ENCODE assay signal across 17 mouse cellular contexts in the genomic region with DNA sequence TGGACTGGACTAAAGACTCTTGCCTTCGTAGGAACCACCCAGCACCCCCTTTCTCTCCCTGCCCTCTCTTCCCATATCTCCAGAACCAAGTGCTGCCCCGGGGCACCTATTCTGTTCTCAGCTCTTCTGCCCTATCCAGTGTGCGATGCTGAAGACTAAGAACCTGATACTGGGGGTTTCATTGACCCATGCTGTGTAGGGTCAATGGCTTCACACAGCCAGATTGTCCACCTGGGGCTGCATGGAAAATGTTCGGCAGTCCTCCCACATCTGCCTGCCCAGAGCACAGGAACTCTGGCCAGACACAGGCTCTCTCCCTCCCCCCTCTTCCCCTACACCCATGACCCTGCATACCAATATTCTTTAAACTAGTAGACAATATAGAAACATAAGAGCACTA.
"Had no signal": no experiment of that assay in that cellular context is flagged by ENCODE, and none has a peak within 500 bp of the region (broad histone marks: within the 10 kb centered on the region; RNA-seq: fewer than 3 reads in every experiment).

No protein-coding gene starts in this region.

- DNase-seq: lung, adult 2 months; lung, postnatal 14 days; lung, postnatal 36 days; right cerebral cortex, postnatal 14 days; thymus, adult 2 months; thymus, postnatal 25 days; thymus, postnatal 4 days had no signal

- H3K9ac ChIP-seq: lung, embryonic 15.5 days; midbrain, embryonic 13.5 days; midbrain, embryonic 15.5 days; neural tube, embryonic 12.5 days; stomach, embryonic 15.5 days had no signal

- ATAC-seq: lung, postnatal 0 days; midbrain, embryonic 13.5 days; midbrain, embryonic 15.5 days had no signal

- H3K4me1 ChIP-seq: lung, embryonic 15.5 days; megakaryocyte, embryonic 14.5 days; midbrain, embryonic 13.5 days; midbrain, embryonic 15.5 days; neural tube, embryonic 12.5 days; stomach, embryonic 15.5 days had no signal

- H3K9me3 ChIP-seq: lung, embryonic 15.5 days; midbrain, embryonic 13.5 days; midbrain, embryonic 15.5 days; neural tube, embryonic 12.5 days; stomach, embryonic 15.5 days had no signal

- H3K36me3 ChIP-seq: lung, embryonic 15.5 days; midbrain, embryonic 13.5 days; midbrain, embryonic 15.5 days; neural tube, embryonic 12.5 days; stomach, embryonic 15.5 days had no signal

- H3K27me3 ChIP-seq: lung, embryonic 15.5 days; megakaryocyte, embryonic 14.5 days; midbrain, embryonic 13.5 days; midbrain, embryonic 15.5 days; neural tube, embryonic 12.5 days; stomach, embryonic 15.5 days had no signal

- H3K4me2 ChIP-seq: lung, embryonic 15.5 days; midbrain, embryonic 11.5 days; midbrain, embryonic 13.5 days; midbrain, embryonic 15.5 days; neural tube, embryonic 12.5 days; stomach, embryonic 15.5 days had no signal

- H3K4me3 ChIP-seq: lung, embryonic 15.5 days; megakaryocyte, embryonic 14.5 days; midbrain, embryonic 13.5 days; midbrain, embryonic 15.5 days; neural tube, embryonic 12.5 days; stomach, embryonic 15.5 days had no signal

- H3K27ac ChIP-seq: lung, embryonic 15.5 days; macrophage; midbrain, embryonic 13.5 days; midbrain, embryonic 15.5 days; neural tube, embryonic 12.5 days; stomach, embryonic 15.5 days; stomach, postnatal 0 days had no signal
